ENCODE assay signal across 17 mouse cellular contexts in genomic region chr13:111762526-111762925, GRCm38 (mm10).
"Had no signal": no experiment of that assay in that cellular context is flagged by ENCODE, and none has a peak within 500 bp of the region (broad histone marks: within the 10 kb centered on the region; RNA-seq: fewer than 3 reads in every experiment).

No protein-coding gene starts in this region.

- H3K9me3 ChIP-seq: intestine, embryonic 15.5 days; kidney, embryonic 15.5 days; liver, embryonic 13.5 days; neural tube, embryonic 12.5 days; neural tube, embryonic 15.5 days; stomach, embryonic 15.5 days had no signal

- H3K27me3 ChIP-seq: intestine, embryonic 15.5 days; kidney, embryonic 15.5 days; liver, embryonic 13.5 days; neural tube, embryonic 12.5 days; neural tube, embryonic 15.5 days; stomach, embryonic 15.5 days had no signal

- H3K4me1 ChIP-seq: intestine, embryonic 15.5 days; kidney, embryonic 15.5 days; liver, embryonic 13.5 days; neural tube, embryonic 12.5 days; neural tube, embryonic 15.5 days; stomach, embryonic 15.5 days had no signal

- DNase-seq: kidney, adult 11 months; kidney, adult 8-10 months; kidney, postnatal 36 days; liver, embryonic 13.5 days; lung, adult 2 months; lung, postnatal 14 days; lung, postnatal 4 days; midbrain, embryonic 14.5 days; right cerebral cortex, adult 18-20 months; right cerebral cortex, postnatal 14 days; right cerebral cortex, postnatal 4 days had no signal

- H3K27ac ChIP-seq: intestine, embryonic 15.5 days; kidney, embryonic 15.5 days; liver, embryonic 13.5 days; neural tube, embryonic 12.5 days; neural tube, embryonic 15.5 days; stomach, embryonic 15.5 days had no signal

- H3K4me2 ChIP-seq: intestine, embryonic 15.5 days; kidney, embryonic 15.5 days; liver, embryonic 13.5 days; midbrain, embryonic 11.5 days; neural tube, embryonic 12.5 days; neural tube, embryonic 15.5 days; stomach, embryonic 15.5 days had no signal

- H3K4me3 ChIP-seq: intestine, embryonic 15.5 days; kidney, embryonic 15.5 days; liver, embryonic 13.5 days; neural tube, embryonic 12.5 days; neural tube, embryonic 15.5 days; stomach, embryonic 15.5 days had no signal

- H3K9ac ChIP-seq: intestine, embryonic 15.5 days; kidney, embryonic 15.5 days; liver, embryonic 13.5 days; neural tube, embryonic 12.5 days; neural tube, embryonic 15.5 days; stomach, embryonic 15.5 days had no signal

- ATAC-seq: intestine, embryonic 15.5 days had no signal
